Mouse (Mus musculus) lung, postnatal 0 days (tissue): ENCODE results near the gene Adk. TPM values are rescaled to one million over a fixed set of nuclear protein-coding genes. Genes with fewer than 3 reads are reported as not detected.

Experiments used
- ATAC-seq: fragments of 200-750 bp; cut with Nextera tagmentation; 2 replicates; pipeline ENCODE4 v1.8.0; 2017; ENCODE audit warnings: moderate library complexity
- DNase-seq: peaks from one replicate; pipeline ENCODE4 v3.0.0-alpha.2; 2016; ENCODE audit warnings: low spot score
- H3K27ac ChIP-seq: fragments of 300-500 bp; sonication (generic); 2 replicates; pipeline ENCODE4 v1.5.1; 2014; ENCODE audit warnings: antibody characterized with exemption, mild to moderate bottlenecking, low read length, mixed read lengths
- H3K27me3 ChIP-seq: fragments of 300-500 bp; sonication (generic); replicated peaks from 2 replicates; pipeline ENCODE4 v1.6.1; 2014; ENCODE audit warnings: low read length, mixed read lengths; ENCODE audit not compliant: insufficient read depth
- H3K36me3 ChIP-seq: fragments of 300-500 bp; sonication (generic); 2 replicates; pipeline ENCODE4 v1.6.1; 2014; ENCODE audit warnings: low read length, mixed read lengths; ENCODE audit not compliant: insufficient read depth
- H3K4me1 ChIP-seq: fragments of 300-500 bp; sonication (generic); 2 replicates; pipeline ENCODE4 v1.6.1; 2014; ENCODE audit warnings: antibody characterized with exemption, low read depth, low read length, mixed read lengths; ENCODE audit not compliant: insufficient read depth
- H3K4me2 ChIP-seq: fragments of 300-500 bp; sonication (generic); replicated peaks from 2 replicates; pipeline ENCODE4 v1.6.1; 2014; ENCODE audit warnings: low read depth, mild to moderate bottlenecking, low read length, moderate library complexity, mixed read lengths
- H3K4me3 ChIP-seq: fragments of 300-500 bp; sonication (generic); 2 replicates; pipeline ENCODE4 v1.5.1; 2014; ENCODE audit warnings: low read depth, low read length
- H3K9ac ChIP-seq: fragments of 300-500 bp; sonication (generic); replicated peaks from 2 replicates; pipeline ENCODE4 v1.6.1; 2014; ENCODE audit warnings: low read depth, mild to moderate bottlenecking
- H3K9me3 ChIP-seq: fragments of 300-500 bp; sonication (generic); 2 replicates; pipeline ENCODE4 v1.6.1; 2016; ENCODE audit warnings: low read length, mixed read lengths
- CTCF ChIP-seq: IDR thresholded peaks from 2 replicates; pipeline ENCODE4 v1.5.1; 2016; ENCODE audit warnings: antibody characterized with exemption, mild to moderate bottlenecking
- EP300 ChIP-seq: IDR thresholded peaks from 2 replicates; pipeline ENCODE4 v1.6.1; 2016; ENCODE audit warnings: antibody characterized with exemption, mild to moderate bottlenecking, control low read depth
- WGBS: fragments of 180-500 bp; shearing (Covaris S2); extraction: QIAGEN DNeasy Blood & Tissue Kit; methylation state at CpG from one replicate; pipeline ENCODE4 v1.1.7; 2014; 5-methylcytosine and 5-hydroxymethylcytosine counted together
- polyA plus RNA-seq: library from polyadenylated mRNA; unstranded; fragments of >200 nt; fragmentation: Nextera tagmentation; extraction: Ambion mirVana; gene quantifications from 2 replicates; pipeline ENCODE4 v1.2.1, GENCODE M21; 2015

The Adk gene
- polyA plus RNA-seq, 1 experiment from 2014 or later = 238 TPM

DNA sequence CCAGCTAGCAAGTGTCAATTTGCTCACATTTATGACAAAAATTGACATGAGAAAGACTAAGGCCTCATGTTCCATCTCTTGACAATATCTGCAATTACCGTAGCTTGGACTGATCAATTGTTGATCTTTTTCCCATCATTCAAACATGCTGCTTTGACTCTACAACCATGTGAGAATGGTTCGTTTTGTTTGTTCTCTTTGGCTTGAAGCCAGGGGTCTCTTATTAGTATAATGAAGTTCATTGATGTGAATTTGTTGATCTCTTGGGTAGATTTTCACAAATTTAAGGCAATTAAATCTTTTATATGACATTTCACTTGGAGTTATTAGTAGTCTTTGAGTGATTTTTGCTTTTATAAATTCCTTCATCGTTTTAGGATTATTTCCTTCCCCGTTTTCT lies 229.1 kb downstream of the Adk start:
- DNase-seq (no peak), ATAC-seq (no peak)
- Histone ChIP-seq H3K9ac (no peak overlapping the region), H3K4me2 (no peak overlapping the region), H3K4me3 (no peak overlapping the region), H3K36me3 (no peaks in the 10 kb centered on the region), H3K27me3 (no peaks in the 10 kb centered on the region), H3K27ac (no peak overlapping the region), H3K9me3 (no peaks in the 10 kb centered on the region), H3K4me1 (no peaks in the 10 kb centered on the region)
- 78% methylated on average over 4 of the region's 4 CpGs for WGBS
- TF ChIP-seq EP300 (no peak), CTCF (no peak)

GRCm38 (mm10) chr14:21284116-21284515 lies 231.7 kb downstream of the Adk start:
- Histone ChIP-seq H3K9ac (no peak overlapping the region), H3K9me3 (no peaks in the 10 kb centered on the region), H3K36me3 (no peaks in the 10 kb centered on the region), H3K27me3 (no peaks in the 10 kb centered on the region), H3K4me2 (no peak overlapping the region), H3K4me3 (no peak overlapping the region), H3K4me1 (no peaks in the 10 kb centered on the region), H3K27ac (no peak overlapping the region)
- WGBS = 24% methylated on average over 7 of the region's 7 CpGs
- DNase-seq (peak; percentile 44), ATAC-seq (no peak)
- TF ChIP-seq EP300 (no peak), CTCF (no peak)

DNA sequence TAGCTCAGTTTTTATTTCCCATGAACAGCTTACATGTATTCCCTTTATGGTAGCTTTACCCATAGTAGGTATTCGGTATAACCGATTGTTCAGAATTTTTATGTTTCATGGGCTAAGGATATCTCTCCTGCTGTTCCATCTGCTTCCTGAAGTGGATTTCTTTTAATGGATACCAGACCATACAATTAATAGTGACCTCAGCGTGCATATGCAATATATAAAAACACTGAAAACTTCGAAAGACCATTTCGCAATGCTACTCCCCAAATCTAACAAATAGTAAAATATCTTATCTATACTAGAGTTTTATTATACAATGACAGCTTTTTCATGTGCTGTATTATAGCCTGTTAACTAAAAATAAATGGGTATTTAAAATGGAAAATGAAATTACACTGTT lies 232.5 kb downstream of the Adk start:
- no peaks in the 10 kb centered on the region for H3K9me3 ChIP-seq
- H3K4me3 ChIP-seq = no peak overlapping the region
- no peaks in the 10 kb centered on the region for H3K36me3 ChIP-seq
- ATAC-seq (no peak), DNase-seq (no peak)
- TF ChIP-seq CTCF = no peak
- TF ChIP-seq EP300 = no peak
- H3K4me2 ChIP-seq = no peak overlapping the region
- no peak overlapping the region for H3K27ac ChIP-seq
- 91% methylated on average over 5 of the region's 5 CpGs for WGBS
- no peaks in the 10 kb centered on the region for H3K4me1 ChIP-seq
- no peak overlapping the region for H3K9ac ChIP-seq
- no peaks in the 10 kb centered on the region for H3K27me3 ChIP-seq

- ATAC-seq = no peak
Measured at GRCm38 (mm10) chr14:21286274-21286673, 233.9 kb downstream of the Adk start.

GRCm38 (mm10) chr14:21287726-21288442 lies 235.5 kb downstream of the Adk start:
- Histone ChIP-seq H3K9ac (no peak overlapping the region), H3K36me3 (no peaks in the 10 kb centered on the region), H3K4me1 (no peaks in the 10 kb centered on the region), H3K4me3 (no peak overlapping the region), H3K27ac (no peak overlapping the region), H3K4me2 (no peak overlapping the region), H3K9me3 (no peaks in the 10 kb centered on the region), H3K27me3 (no peaks in the 10 kb centered on the region)
- TF ChIP-seq EP300 = no peak
- TF ChIP-seq CTCF = no peak
- DNase-seq (no peak), ATAC-seq (no peak)
- WGBS = 78% methylated on average over 9 of the region's 9 CpGs

More at GRCm38 (mm10) chr14:21286274-21286673, 233.9 kb downstream of the Adk start:
- no peak overlapping the region for H3K4me2 ChIP-seq
- DNase-seq = no peak
- no peaks in the 10 kb centered on the region for H3K9me3 ChIP-seq
- no peaks in the 10 kb centered on the region for H3K27me3 ChIP-seq
- no peak overlapping the region for H3K9ac ChIP-seq
- H3K27ac ChIP-seq = no peak overlapping the region
- H3K4me1 ChIP-seq = no peaks in the 10 kb centered on the region
- H3K36me3 ChIP-seq = no peaks in the 10 kb centered on the region
- 58% methylated on average over 7 of the region's 7 CpGs for WGBS
- H3K4me3 ChIP-seq = no peak overlapping the region
- no peak for TF ChIP-seq CTCF
- no peak for TF ChIP-seq EP300

DNA sequence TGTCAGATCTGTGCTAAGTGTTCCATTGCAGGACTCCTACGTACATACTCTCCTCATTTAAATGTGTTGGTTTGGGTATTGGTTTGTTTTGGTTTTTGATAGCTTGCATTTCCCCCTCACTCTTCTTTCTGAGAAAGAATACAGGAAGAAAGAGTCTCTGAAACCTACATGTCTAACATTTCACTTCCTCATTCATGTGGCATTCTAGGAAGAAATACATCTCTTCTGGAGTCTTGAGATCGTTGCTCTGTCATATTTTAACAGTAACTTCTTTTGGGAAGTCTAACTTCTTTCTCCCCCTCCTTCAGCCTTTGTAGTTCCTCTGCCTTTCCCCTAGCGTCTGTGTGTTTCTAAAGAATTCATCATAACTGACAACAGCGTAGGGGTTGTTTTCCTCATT lies 247.4 kb downstream of the Adk start:
- TF ChIP-seq EP300 (no peak), CTCF (no peak)
- Histone ChIP-seq H3K27me3 (no peaks in the 10 kb centered on the region), H3K9ac (no peak overlapping the region), H3K4me1 (no peaks in the 10 kb centered on the region), H3K4me3 (no peak overlapping the region), H3K36me3 (no peaks in the 10 kb centered on the region), H3K9me3 (no peaks in the 10 kb centered on the region), H3K27ac (no peak overlapping the region), H3K4me2 (no peak overlapping the region)
- ATAC-seq = no peak
- no peak for DNase-seq
- 67% methylated on average over 4 of the region's 4 CpGs for WGBS

GRCm38 (mm10) chr14:21304815-21305214 lies 252.4 kb downstream of the Adk start:
- H3K4me1 ChIP-seq = peaks cover 9% of the 10 kb centered on the region; the same call in 1 of the 2 replicates
- ATAC-seq (no peak; the same call in 1 of the 2 replicates), DNase-seq (no peak)
- no peak overlapping the region for H3K4me3 ChIP-seq
- no peaks in the 10 kb centered on the region for H3K27me3 ChIP-seq
- H3K9me3 ChIP-seq = no peaks in the 10 kb centered on the region
- WGBS = 94% methylated on average over 1 of the region's 1 CpGs
- TF ChIP-seq EP300 = no peak
- no peak for TF ChIP-seq CTCF
- no peaks in the 10 kb centered on the region for H3K36me3 ChIP-seq
- no peak overlapping the region for H3K9ac ChIP-seq
- no peak overlapping the region for H3K4me2 ChIP-seq
- peak overlapping the region; percentile 32; the same call in 1 of the 2 replicates for H3K27ac ChIP-seq
